Mouse (Mus musculus): ENCODE measurements around the gene Gng7. TPM values are rescaled to one million over a fixed set of nuclear protein-coding genes. Genes with fewer than 3 reads are reported as not detected.

Gene Gng7
- polyA plus RNA-seq, 1 experiment from 2014 or later, result 1.4 TPM

GRCm38 (mm10) chr10:80933421-80933979 is 81.2 kb downstream of the Gng7 start:
- Histone ChIP-seq H3K4me3 (peak overlapping the region; percentile 88), H3K36me3 (peaks cover 3% of the 10 kb centered on the region; the same call in 1 of the 2 replicates), H3K27ac (replicated peaks) (peak overlapping the region; percentile 53), H3K4me1 (peaks cover 89% of the 10 kb centered on the region), H3K9ac (peak overlapping the region; percentile 97), H3K9me3 (no peaks in the 10 kb centered on the region), H3K4me2 (peak overlapping the region; percentile 78), H3K27me3 (replicated peaks) (peaks cover 33% of the 10 kb centered on the region)
- no peak for ATAC-seq (ENCODE audit: extremely low read depth, insufficient number of reproducible peaks, low FRiP score, low TSS enrichment)
- WGBS, result 3% methylated on average over 21 of the region's 21 CpGs

- H3K27ac ChIP-seq (replicated peaks), result peak overlapping the region; percentile 54
- peak overlapping the region; percentile 78 for H3K4me2 ChIP-seq
- H3K9me3 ChIP-seq, result no peaks in the 10 kb centered on the region
- H3K4me3 ChIP-seq, result peak overlapping the region; percentile 88
- H3K4me1 ChIP-seq, result peaks cover 83% of the 10 kb centered on the region
- peaks cover 33% of the 10 kb centered on the region for H3K27me3 ChIP-seq (replicated peaks)
- WGBS, result 5% methylated on average over 17 of the region's 17 CpGs
- H3K36me3 ChIP-seq, result peaks cover 3% of the 10 kb centered on the region; the same call in 1 of the 2 replicates
- no peak for ATAC-seq (ENCODE audit: extremely low read depth, insufficient number of reproducible peaks, low FRiP score, low TSS enrichment)
- H3K9ac ChIP-seq, result peak overlapping the region; percentile 97
These were observed 81.9 kb downstream of the Gng7 start for GRCm38 (mm10) chr10:80932700-80933420.

GRCm38 (mm10) chr10:80932206-80932605 is 82.5 kb downstream of the Gng7 start:
- Histone ChIP-seq H3K4me2 (peak overlapping the region; percentile 78), H3K4me3 (peak overlapping the region; percentile 88), H3K27me3 (replicated peaks) (peaks cover 28% of the 10 kb centered on the region), H3K27ac (replicated peaks) (peak overlapping the region; percentile 54), H3K4me1 (peaks cover 76% of the 10 kb centered on the region), H3K36me3 (peaks cover 3% of the 10 kb centered on the region; the same call in 1 of the 2 replicates), H3K9ac (peak overlapping the region; percentile 97), H3K9me3 (no peaks in the 10 kb centered on the region)
- 1% methylated on average over 20 of the region's 20 CpGs for WGBS
- ATAC-seq (ENCODE audit: extremely low read depth, insufficient number of reproducible peaks, low FRiP score, low TSS enrichment), result no peak

GRCm38 (mm10) chr10:80931695-80932094 is 83.0 kb downstream of the Gng7 start:
- Histone ChIP-seq H3K27me3 (replicated peaks) (peaks cover 25% of the 10 kb centered on the region), H3K36me3 (peaks cover 3% of the 10 kb centered on the region; the same call in 1 of the 2 replicates), H3K9ac (peak overlapping the region; percentile 97), H3K4me1 (peaks cover 71% of the 10 kb centered on the region), H3K4me3 (peak overlapping the region; percentile 88), H3K4me2 (peak overlapping the region; percentile 78), H3K9me3 (no peaks in the 10 kb centered on the region), H3K27ac (replicated peaks) (peak overlapping the region; percentile 82; the same call in 1 of the 2 replicates)
- WGBS, result 5% methylated on average over 26 of the region's 26 CpGs
- no peak for ATAC-seq (ENCODE audit: extremely low read depth, insufficient number of reproducible peaks, low FRiP score, low TSS enrichment)

- H3K9ac ChIP-seq, result peak overlapping the region; percentile 97
- peak overlapping the region; percentile 78 for H3K4me2 ChIP-seq
- ATAC-seq (ENCODE audit: extremely low read depth, insufficient number of reproducible peaks, low FRiP score, low TSS enrichment), result no peak
- H3K4me1 ChIP-seq, result peaks cover 67% of the 10 kb centered on the region
- WGBS, result 4% methylated on average over 14 of the region's 14 CpGs
- H3K27ac ChIP-seq (replicated peaks), result peak overlapping the region; percentile 82
- H3K27me3 ChIP-seq (replicated peaks), result peaks cover 24% of the 10 kb centered on the region
- peak overlapping the region; percentile 88 for H3K4me3 ChIP-seq
- H3K36me3 ChIP-seq, result peaks cover 3% of the 10 kb centered on the region; the same call in 1 of the 2 replicates
- H3K9me3 ChIP-seq, result no peaks in the 10 kb centered on the region
These were observed 83.5 kb downstream of the Gng7 start for GRCm38 (mm10) chr10:80931153-80931671.

- Histone ChIP-seq H3K9me3 (no peaks in the 10 kb centered on the region), H3K4me1 (peaks cover 60% of the 10 kb centered on the region), H3K4me2 (peak overlapping the region; percentile 78), H3K27ac (replicated peaks) (peak overlapping the region; percentile 82), H3K27me3 (replicated peaks) (peaks cover 24% of the 10 kb centered on the region), H3K4me3 (peak overlapping the region; percentile 88), H3K9ac (peak overlapping the region; percentile 97), H3K36me3 (peaks cover 3% of the 10 kb centered on the region; the same call in 1 of the 2 replicates)
- under 1% methylated on average over 45 of the region's 45 CpGs for WGBS
- 0 out of 2 replicates have a peak, but pooled peaks have one; percentile 7 for ATAC-seq (ENCODE audit: extremely low read depth, insufficient number of reproducible peaks, low FRiP score, low TSS enrichment)
These were observed 84.2 kb downstream of the Gng7 start for GRCm38 (mm10) chr10:80930361-80931152.

GRCm38 (mm10) chr10:80929299-80930226 is 85.2 kb downstream of the Gng7 start, which contains the start of gene Gadd45b:
Gadd45b (plus strand) TSS chr10:80930073.
- H3K4me3 ChIP-seq, result peak within 1 kb of the TSS; percentile 88
- no peaks in the 10 kb centered on the region for H3K9me3 ChIP-seq
- peaks cover 22% of the 10 kb centered on the region for H3K27me3 ChIP-seq (replicated peaks)
- H3K4me1 ChIP-seq, result peaks cover 51% of the 10 kb centered on the region
- peak within 1 kb of the TSS; percentile 97 for H3K27ac ChIP-seq (replicated peaks)
- H3K9ac ChIP-seq, result peak within 1 kb of the TSS; percentile 97
- peak within 1 kb of the TSS; percentile 78 for H3K4me2 ChIP-seq
- peaks cover 3% of the 10 kb centered on the region; the same call in 1 of the 2 replicates for H3K36me3 ChIP-seq
- ATAC-seq (ENCODE audit: extremely low read depth, insufficient number of reproducible peaks, low FRiP score, low TSS enrichment), result peak; percentile 81
- under 1% methylated on average over 56 of the region's 56 CpGs for WGBS

GRCm38 (mm10) chr10:80928586-80929298 is 86.0 kb downstream of the Gng7 start:
- Histone ChIP-seq H3K4me2 (peak overlapping the region; percentile 78), H3K36me3 (peaks cover 3% of the 10 kb centered on the region; the same call in 1 of the 2 replicates), H3K27me3 (replicated peaks) (peaks cover 13% of the 10 kb centered on the region), H3K9ac (peak overlapping the region; percentile 79), H3K4me1 (peaks cover 42% of the 10 kb centered on the region), H3K4me3 (peak overlapping the region; percentile 88), H3K9me3 (peaks cover 1% of the 10 kb centered on the region; the same call in 1 of the 2 replicates), H3K27ac (replicated peaks) (peak overlapping the region; percentile 97)
- WGBS, result under 1% methylated on average over 48 of the region's 48 CpGs
- ATAC-seq (ENCODE audit: extremely low read depth, insufficient number of reproducible peaks, low FRiP score, low TSS enrichment), result peak; percentile 11; the same call in 1 of the 2 replicates

- no peak for ATAC-seq (ENCODE audit: extremely low read depth, insufficient number of reproducible peaks, low FRiP score, low TSS enrichment)
- Histone ChIP-seq H3K27me3 (replicated peaks) (no peaks in the 10 kb centered on the region), H3K4me1 (peaks cover 18% of the 10 kb centered on the region), H3K4me3 (no peak overlapping the region), H3K4me2 (no peak overlapping the region), H3K9me3 (peaks cover 2% of the 10 kb centered on the region; the same call in 1 of the 2 replicates), H3K27ac (replicated peaks) (no peak overlapping the region), H3K9ac (no peak overlapping the region), H3K36me3 (no peaks in the 10 kb centered on the region)
- WGBS, result 44% methylated on average over 3 of the region's 3 CpGs
These were observed 89.3 kb downstream of the Gng7 start for GRCm38 (mm10) chr10:80925472-80925871.
